Mouse (Mus musculus): ENCODE data around the gene Tspan7.

DNA sequence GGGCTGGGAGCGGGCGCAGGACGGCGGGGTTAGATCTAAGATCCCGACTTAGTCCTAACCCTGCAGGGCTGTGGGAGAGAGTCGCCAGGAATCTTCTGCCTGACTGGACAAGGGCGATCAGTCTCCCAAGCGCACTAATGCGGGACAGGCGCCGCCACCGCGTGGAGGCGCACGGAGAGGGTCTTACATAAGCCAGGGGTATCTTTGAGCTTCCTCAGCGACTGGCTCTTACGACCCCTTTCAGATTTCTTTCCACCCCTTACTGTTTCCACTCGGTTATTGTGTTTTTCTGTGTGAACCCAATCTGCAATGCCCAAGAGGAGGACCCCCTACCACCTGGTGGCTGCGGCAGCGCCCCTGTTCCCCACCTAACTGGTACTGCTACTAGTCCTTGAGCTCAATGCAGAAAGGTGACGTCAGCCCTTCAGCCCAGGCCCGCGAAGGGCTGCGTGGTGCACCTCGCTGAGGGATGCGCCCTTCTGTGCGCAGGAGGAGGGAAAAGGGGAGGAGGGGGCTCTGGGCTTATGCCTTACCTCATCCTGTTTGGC is 780 bp downstream of the Tspan7 start:
- TF ChIP-seq POLR2A (IDR thresholded peaks at IDR 0.05; ENCODE audit: borderline replicate concordance, extremely low read depth, low read depth, low read length) (peak; percentile 60; the same call in 1 of the 2 replicates), CTCF (IDR thresholded peaks at IDR 0.05; ENCODE audit: insufficient read depth, low read length) (no peak)

Data from lung, adult 2 months (tissue).